Mouse (Mus musculus) liver, adult 2 months (tissue): Measurements from ENCODE around the gene Fndc3b. TPM values are rescaled to one million over a fixed set of nuclear protein-coding genes. Genes with fewer than 3 reads are reported as not detected.

Experiments used
- DNase-seq: peaks from one replicate; pipeline ENCODE4 v3.0.0-alpha.2; 2011; ENCODE audit warnings: low read depth, low spot score; ENCODE audit errors: extremely low read depth
- H3K27ac ChIP-seq: fragments of 200-500 bp; replicated peaks from 2 replicates; pipeline ENCODE4 v1.5.1; 2012; ENCODE audit warnings: low read depth, mild to moderate bottlenecking, control low read depth, inconsistent platforms, low read length; ENCODE audit not compliant: insufficient read depth
- H3K27me3 ChIP-seq: fragments of 200-500 bp; 2 replicates; pipeline ENCODE4 v1.6.1; 2012; ENCODE audit warnings: mild to moderate bottlenecking, moderate library complexity, low read length, inconsistent platforms; ENCODE audit not compliant: control insufficient read depth, insufficient read depth
- H3K36me3 ChIP-seq: fragments of 200-500 bp; 2 replicates; pipeline ENCODE4 v1.6.1; 2012; ENCODE audit warnings: low read length, inconsistent platforms; ENCODE audit not compliant: control insufficient read depth, insufficient read depth
- H3K4me1 ChIP-seq: fragments of 200-500 bp; 2 replicates; pipeline ENCODE4 v1.6.1; 2011; ENCODE audit warnings: low read length; ENCODE audit not compliant: control insufficient read depth, insufficient read depth
- H3K4me3 ChIP-seq: fragments of 200-500 bp; 2 replicates; pipeline ENCODE4 v1.5.1; 2011; ENCODE audit warnings: low read depth, mild to moderate bottlenecking, control low read depth, low read length, moderate library complexity; ENCODE audit not compliant: insufficient read depth
- H3K79me2 ChIP-seq: fragments of 200-500 bp; 2 replicates; pipeline ENCODE4 v1.6.1; 2012; ENCODE audit warnings: inconsistent platforms, mild to moderate bottlenecking, low read length, moderate library complexity; ENCODE audit not compliant: control insufficient read depth, insufficient read depth
- H3K9ac ChIP-seq: fragments of 200-500 bp; 2 replicates; pipeline ENCODE4 v1.6.1; 2012; ENCODE audit warnings: low read depth, mild to moderate bottlenecking, control low read depth, inconsistent platforms, low read length
- CTCF ChIP-seq: fragments of 200-500 bp; IDR thresholded peaks from 2 replicates; pipeline ENCODE4 v1.5.1; 2011; ENCODE audit warnings: low read depth, low read length, control low read depth
- POLR2A ChIP-seq: fragments of 200-500 bp; IDR thresholded peaks from 2 replicates; pipeline ENCODE4 v1.6.1; 2011; ENCODE audit warnings: low read length, control low read depth; ENCODE audit not compliant: insufficient read depth; ENCODE audit errors: extremely low read depth
- WGBS: fragments of 180-500 bp; shearing (Covaris S2); methylation state at CpG from one replicate; pipeline ENCODE4 v1.1.7; 2018; 5-methylcytosine and 5-hydroxymethylcytosine counted together
- polyA plus RNA-seq: library from polyadenylated mRNA; depleted of rRNA; stranded (reverse); fragments of >200 nt; gene quantifications from 2 replicates; pipeline ENCODE4 v1.2.3, GENCODE M21; 2012
- total RNA-seq: library from RNA; depleted of rRNA; stranded (reverse); fragments of >200 nt; gene quantifications from 2 replicates; pipeline ENCODE4 v1.2.3, GENCODE M21; 2014

The Fndc3b gene
- total and polyA plus RNA-seq, 2 experiments: 3.3 to 9.4 TPM

- H3K9ac ChIP-seq: no peak overlapping the region
- no peak overlapping the region for H3K4me3 ChIP-seq
- H3K27me3 ChIP-seq: no peaks in the 10 kb centered on the region
- no peak for TF ChIP-seq POLR2A
- no peak for TF ChIP-seq CTCF
- WGBS: 34% methylated on average over 12 of the region's 12 CpGs
- peak overlapping the region; percentile 68 for H3K27ac ChIP-seq
- peaks cover 27% of the 10 kb centered on the region for H3K79me2 ChIP-seq
- H3K36me3 ChIP-seq: no peaks in the 10 kb centered on the region
- H3K4me1 ChIP-seq: peaks cover 29% of the 10 kb centered on the region
- peak; percentile 61 for DNase-seq
These were observed 21.8 kb downstream of the Fndc3b start for GRCm38 (mm10) chr3:27689149-27689865.

- 20% methylated on average over 19 of the region's 19 CpGs for WGBS
- TF ChIP-seq POLR2A: no peak
- no peak for TF ChIP-seq CTCF
- no peaks in the 10 kb centered on the region for H3K36me3 ChIP-seq
- H3K4me1 ChIP-seq: peaks cover 29% of the 10 kb centered on the region
- no peak overlapping the region for H3K9ac ChIP-seq
- peak overlapping the region; percentile 10; the same call in 1 of the 2 replicates for H3K27ac ChIP-seq
- no peak overlapping the region for H3K4me3 ChIP-seq
- DNase-seq: peak; percentile 82
- peaks cover 30% of the 10 kb centered on the region for H3K79me2 ChIP-seq
- H3K27me3 ChIP-seq: no peaks in the 10 kb centered on the region
These were observed 24.2 kb downstream of the Fndc3b start for GRCm38 (mm10) chr3:27686732-27687491.

- Histone ChIP-seq H3K36me3 (peaks cover 2% of the 10 kb centered on the region; the same call in 1 of the 2 replicates), H3K27me3 (no peaks in the 10 kb centered on the region), H3K4me1 (peaks cover 29% of the 10 kb centered on the region), H3K79me2 (peaks cover 33% of the 10 kb centered on the region), H3K27ac (no peak overlapping the region), H3K4me3 (no peak overlapping the region), H3K9ac (no peak overlapping the region)
- TF ChIP-seq POLR2A: no peak
- no peak for TF ChIP-seq CTCF
- DNase-seq: peak; percentile 64
- 48% methylated on average over 14 of the region's 14 CpGs for WGBS
These were observed 25.4 kb downstream of the Fndc3b start for GRCm38 (mm10) chr3:27685650-27686208.

- Histone ChIP-seq H3K9ac (no peak overlapping the region), H3K27me3 (no peaks in the 10 kb centered on the region), H3K79me2 (peaks cover 35% of the 10 kb centered on the region), H3K4me3 (no peak overlapping the region), H3K27ac (no peak overlapping the region), H3K4me1 (peaks cover 24% of the 10 kb centered on the region), H3K36me3 (peaks cover 2% of the 10 kb centered on the region; the same call in 1 of the 2 replicates)
- DNase-seq: no peak
- TF ChIP-seq POLR2A (no peak), CTCF (no peak)
- 81% methylated on average over 6 of the region's 6 CpGs for WGBS
These were observed 26.0 kb downstream of the Fndc3b start for GRCm38 (mm10) chr3:27685134-27685533.

GRCm38 (mm10) chr3:27683374-27683773, 27.7 kb downstream of the Fndc3b start:
- 62% methylated on average over 4 of the region's 4 CpGs for WGBS
- TF ChIP-seq POLR2A (no peak), CTCF (no peak)

More at GRCm38 (mm10) chr3:27683374-27683773, 27.7 kb downstream of the Fndc3b start:
- Histone ChIP-seq H3K4me3 (no peak overlapping the region), H3K36me3 (peaks cover 2% of the 10 kb centered on the region; the same call in 1 of the 2 replicates), H3K27ac (no peak overlapping the region), H3K9ac (no peak overlapping the region), H3K79me2 (peaks cover 39% of the 10 kb centered on the region), H3K4me1 (peaks cover 16% of the 10 kb centered on the region), H3K27me3 (no peaks in the 10 kb centered on the region)
- no peak for DNase-seq
